Mouse (Mus musculus) cerebellum, adult 2 months (tissue): Measurements from ENCODE around the gene Olfr1392.

ENCODE experiments used
- CTCF ChIP-seq: fragments of 200-500 bp; IDR thresholded peaks from 2 replicates; pipeline ENCODE4 v1.5.1; 2011; ENCODE audit warnings: low read depth, mild to moderate bottlenecking, control low read depth, low read length, moderate library complexity, borderline replicate concordance; ENCODE audit not compliant: insufficient read depth
- POLR2A ChIP-seq: fragments of 200-500 bp; IDR thresholded peaks from 2 replicates; pipeline ENCODE4 v1.6.1; 2011; ENCODE audit warnings: low read length, control low read depth, borderline replicate concordance; ENCODE audit not compliant: insufficient read depth

DNA sequence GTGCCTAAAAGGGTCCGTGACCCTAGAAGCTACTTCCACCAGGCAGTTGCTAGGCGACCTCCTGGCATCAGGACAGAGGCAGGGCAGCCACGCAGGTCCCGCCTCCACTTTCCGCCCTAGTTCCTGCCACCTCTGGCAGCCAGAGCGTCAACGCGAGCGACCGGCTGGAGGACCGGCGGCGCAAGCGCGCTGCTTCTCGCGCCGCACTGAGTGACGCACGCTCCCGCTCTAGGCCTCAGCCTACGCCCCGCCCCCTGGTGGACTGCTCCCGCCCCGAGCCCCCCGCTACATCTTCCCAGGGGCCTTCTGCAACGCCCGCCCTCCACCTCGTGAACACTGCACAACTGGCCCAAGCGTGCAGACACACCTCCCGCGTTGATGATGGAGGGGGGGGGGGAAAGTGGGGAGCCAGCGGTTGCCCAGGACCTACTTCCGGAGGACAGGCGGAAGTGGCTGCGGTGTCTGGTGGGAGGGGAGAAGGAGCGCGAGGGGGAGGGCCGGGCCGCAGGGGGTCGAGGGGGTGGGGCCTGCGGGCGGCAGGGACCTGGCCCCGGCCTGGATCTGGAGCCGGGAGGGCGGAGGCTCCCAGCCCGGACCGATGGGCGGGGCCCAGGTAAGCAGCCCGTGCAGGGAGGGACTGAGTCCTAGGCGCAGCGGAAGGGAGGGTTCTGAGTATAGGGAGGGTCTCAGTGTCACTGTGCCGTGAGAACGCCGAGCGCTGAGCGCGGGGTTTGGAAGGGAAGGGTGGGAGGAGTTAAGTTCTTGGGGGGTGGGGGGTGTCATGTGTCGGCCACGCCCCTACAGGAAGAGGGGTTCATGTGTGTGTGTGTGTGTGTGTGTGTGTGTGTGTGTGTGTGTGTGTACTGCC, 41.1 kb upstream of the Olfr1392 start, which contains the start of gene Mgat1:
- TF ChIP-seq CTCF (no peak), POLR2A (peak; percentile 84)
